Mouse (Mus musculus) liver, embryonic 16.5 days (tissue): ENCODE measurements around the gene Esrrg. TPM values are rescaled to one million over a fixed set of nuclear protein-coding genes. Genes with fewer than 3 reads are reported as not detected.
A peak's percentile ranks its signal among the peaks of the same experiment; 100 is the strongest.

ENCODE experiments used
- ATAC-seq: fragments of 200-750 bp; cut with Nextera tagmentation; 2 replicates; pipeline ENCODE4 v1.8.0; 2017; ENCODE audit warnings: low read depth, mild to moderate bottlenecking, moderate number of reproducible peaks, moderate library complexity
- H3K27ac ChIP-seq: fragments of 300-500 bp; sonication (generic); 2 replicates; pipeline ENCODE4 v1.5.1; 2014; ENCODE audit warnings: mild to moderate bottlenecking, low read length
- H3K27me3 ChIP-seq: fragments of 300-500 bp; sonication (generic); 2 replicates; pipeline ENCODE4 v1.6.1; 2014; ENCODE audit warnings: low read depth, low read length, mixed read lengths; ENCODE audit not compliant: control insufficient read depth, insufficient read depth
- H3K36me3 ChIP-seq: fragments of 300-500 bp; sonication (generic); 2 replicates; pipeline ENCODE4 v1.6.1; 2014; ENCODE audit warnings: mild to moderate bottlenecking; ENCODE audit not compliant: control insufficient read depth, insufficient read depth
- H3K4me1 ChIP-seq: fragments of 300-500 bp; sonication (generic); 2 replicates; pipeline ENCODE4 v1.6.1; 2014; ENCODE audit warnings: low read depth, low read length, mixed read lengths; ENCODE audit not compliant: control insufficient read depth
- H3K4me2 ChIP-seq: fragments of 300-500 bp; sonication (generic); 2 replicates; pipeline ENCODE4 v1.6.1; 2014; ENCODE audit warnings: low read depth, low read length, mixed read lengths
- H3K4me3 ChIP-seq: fragments of 300-500 bp; sonication (generic); 2 replicates; pipeline ENCODE4 v1.5.1; 2014; ENCODE audit warnings: low read depth, mild to moderate bottlenecking, low read length
- H3K9ac ChIP-seq: fragments of 300-500 bp; sonication (generic); 2 replicates; pipeline ENCODE4 v1.6.1; 2014; ENCODE audit warnings: low read depth, low read length
- H3K9me3 ChIP-seq: fragments of 300-500 bp; sonication (generic); replicated peaks from 2 replicates; pipeline ENCODE4 v1.6.1; 2016; ENCODE audit warnings: low read length; ENCODE audit not compliant: control insufficient read depth
- WGBS: fragments of 180-500 bp; shearing (Covaris S2); extraction: QIAGEN DNeasy Blood & Tissue Kit; methylation state at CpG from one replicate; pipeline ENCODE4 v1.1.7; 2014; ENCODE audit not compliant: insufficient replicate concordance; 5-methylcytosine and 5-hydroxymethylcytosine counted together
- polyA plus RNA-seq: library from polyadenylated mRNA; unstranded; fragments of >200 nt; fragmentation: Nextera tagmentation; extraction: Ambion mirVana; gene quantifications from 2 replicates; pipeline ENCODE4 v1.2.1, GENCODE M21; 2015

Esrrg gene
- polyA plus RNA-seq, 1 experiment from 2014 or later = 0.19 TPM

DNA sequence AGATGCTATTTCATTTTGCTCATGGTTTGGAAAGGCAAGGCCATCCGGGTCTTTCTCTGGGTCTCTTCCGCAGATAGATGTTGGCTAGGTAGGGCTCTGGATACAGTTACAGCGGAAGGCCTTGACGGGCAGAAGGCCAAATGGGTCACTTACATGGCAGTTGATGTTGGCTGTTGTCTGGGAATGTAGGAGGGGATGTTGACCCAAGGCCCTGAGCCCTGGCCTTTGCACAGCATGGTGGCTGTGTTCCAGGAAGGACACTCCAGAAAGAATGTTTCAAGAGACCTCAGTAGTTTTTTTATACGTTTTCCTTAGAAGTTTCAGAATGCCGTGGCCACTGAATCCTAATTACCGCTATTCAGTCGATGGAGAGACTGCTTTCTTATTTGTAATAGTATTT is 22.9 kb downstream of the Esrrg start:
- ATAC-seq = peak; percentile 61; the same call in 1 of the 2 replicates
- WGBS = 66% methylated on average over 8 of the region's 8 CpGs
- H3K9ac ChIP-seq = no peak overlapping the region

DNA sequence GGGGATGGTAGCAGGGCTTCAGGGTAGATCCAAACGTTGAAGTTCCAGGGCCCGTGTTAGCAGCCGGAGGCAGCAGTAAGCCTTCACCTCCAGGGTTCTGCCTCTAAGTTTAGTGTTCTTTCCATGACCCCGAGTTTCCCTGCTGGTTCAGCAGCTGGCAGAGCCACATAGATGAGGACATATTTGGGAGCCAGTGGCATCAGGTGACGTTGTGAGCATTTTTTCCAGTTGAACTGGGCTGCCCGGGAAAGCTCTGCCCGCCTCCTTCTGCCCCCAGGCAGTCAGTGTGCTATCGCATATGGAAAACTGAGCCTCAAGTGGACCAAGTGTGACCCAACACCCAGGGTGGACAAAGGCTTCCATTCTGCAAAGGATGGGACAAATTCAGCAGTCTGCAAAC is 36.7 kb downstream of the Esrrg start:
- no peaks in the 10 kb centered on the region for H3K4me1 ChIP-seq
- no peak overlapping the region for H3K4me3 ChIP-seq
- H3K9me3 ChIP-seq = no peaks in the 10 kb centered on the region
- WGBS = 71% methylated on average over 8 of the region's 8 CpGs
- H3K27ac ChIP-seq = no peak overlapping the region
- ATAC-seq = no peak
- no peak overlapping the region for H3K9ac ChIP-seq
- no peaks in the 10 kb centered on the region for H3K36me3 ChIP-seq
- no peak overlapping the region for H3K4me2 ChIP-seq
- H3K27me3 ChIP-seq = no peaks in the 10 kb centered on the region

More for the DNA sequence above, 22.9 kb downstream of the Esrrg start:
- H3K9me3 ChIP-seq = no peaks in the 10 kb centered on the region
- no peak overlapping the region for H3K4me3 ChIP-seq
- no peak overlapping the region for H3K27ac ChIP-seq
- H3K4me2 ChIP-seq = no peak overlapping the region
- H3K36me3 ChIP-seq = no peaks in the 10 kb centered on the region
- H3K27me3 ChIP-seq = no peaks in the 10 kb centered on the region
- no peaks in the 10 kb centered on the region for H3K4me1 ChIP-seq

DNA sequence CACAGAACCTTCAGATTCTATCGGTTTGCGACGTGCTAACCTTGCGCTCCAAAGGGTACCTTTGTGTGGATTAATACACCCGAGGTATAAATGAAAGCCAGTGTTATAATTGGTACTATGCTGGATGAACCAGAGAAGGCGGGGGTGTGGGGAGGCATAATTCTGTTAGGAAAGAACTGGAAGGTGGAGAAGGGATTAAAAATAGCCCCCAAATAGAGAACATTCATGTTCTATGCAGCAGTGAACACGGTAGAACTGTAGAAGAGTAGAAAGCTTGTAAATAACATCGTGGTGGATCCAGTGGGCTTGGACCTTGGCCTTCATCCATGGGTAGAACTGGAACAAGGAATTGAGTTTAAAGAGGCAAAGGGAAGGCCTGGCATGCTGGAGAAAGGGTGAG is 40.0 kb downstream of the Esrrg start:
- Histone ChIP-seq H3K4me1 (no peaks in the 10 kb centered on the region), H3K9me3 (no peaks in the 10 kb centered on the region), H3K27me3 (peaks cover 14% of the 10 kb centered on the region), H3K36me3 (no peaks in the 10 kb centered on the region), H3K4me2 (no peak overlapping the region), H3K27ac (no peak overlapping the region), H3K4me3 (no peak overlapping the region), H3K9ac (no peak overlapping the region)
- WGBS = 72% methylated on average over 8 of the region's 8 CpGs
- ATAC-seq = no peak

DNA sequence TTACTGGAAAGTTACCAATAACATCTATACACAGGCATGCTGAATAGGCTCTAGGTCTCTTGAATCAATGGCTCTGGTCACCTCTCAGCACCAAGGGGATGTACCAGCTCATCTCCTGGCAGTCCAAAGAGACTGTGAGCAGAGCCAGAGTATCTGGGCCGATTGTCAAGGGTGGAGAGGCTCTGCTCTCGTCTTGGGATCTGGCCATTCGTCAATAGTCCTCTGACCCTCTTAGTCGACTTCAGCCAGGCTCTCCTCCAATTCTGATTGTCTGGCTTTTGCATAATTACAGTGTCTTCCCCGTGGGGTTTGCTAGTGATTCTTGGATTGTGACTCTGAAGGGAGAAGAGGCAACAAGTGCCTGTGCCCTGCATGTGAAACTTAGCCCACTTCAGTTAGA is 41.3 kb downstream of the Esrrg start:
- H3K27me3 ChIP-seq = peaks cover 14% of the 10 kb centered on the region
- ATAC-seq = no peak

DNA sequence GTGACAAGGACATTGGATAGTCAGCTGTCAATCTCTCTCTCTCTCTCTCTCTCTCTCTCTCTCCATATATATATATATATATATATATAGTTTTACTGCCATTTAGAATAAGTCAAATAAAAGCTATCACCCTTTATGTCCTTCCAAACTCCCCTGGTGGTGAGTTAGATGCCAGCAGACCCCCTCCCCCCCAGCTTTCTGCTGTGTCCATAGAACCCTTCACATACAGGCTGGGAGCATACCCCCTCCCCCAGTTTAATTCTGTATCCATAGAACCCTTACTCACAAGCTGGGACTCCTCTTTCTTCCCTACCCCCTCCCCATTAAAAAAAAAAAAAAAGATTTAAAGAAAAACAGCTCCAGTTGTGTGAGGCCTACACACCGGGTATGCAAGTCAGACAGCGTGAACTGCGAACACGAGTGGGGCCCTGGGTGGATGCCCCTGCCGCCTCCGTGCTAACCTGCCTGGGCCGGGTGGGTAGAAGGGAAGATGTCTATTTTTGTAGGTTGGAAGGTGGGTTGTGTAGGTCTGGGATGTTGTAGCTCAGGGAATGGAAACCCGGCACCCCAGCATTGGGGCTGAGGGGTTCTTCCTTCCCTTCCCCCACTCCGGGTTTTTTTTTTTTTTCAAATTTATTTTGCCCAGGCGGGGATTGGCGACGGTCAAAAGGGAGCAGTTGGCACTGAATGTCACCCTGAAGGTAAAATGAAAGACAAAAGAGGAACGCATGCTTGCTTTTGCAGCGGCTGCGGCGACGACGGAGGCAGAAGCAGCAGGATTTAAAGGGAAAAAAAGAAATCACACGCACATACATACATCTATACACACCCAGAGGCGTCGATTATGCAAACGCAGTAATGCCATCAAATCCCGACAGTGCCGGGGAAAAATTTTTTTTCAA is 42.4 kb downstream of the Esrrg start:
- no peaks in the 10 kb centered on the region for H3K9me3 ChIP-seq
- H3K4me2 ChIP-seq = peak overlapping the region; percentile 62
- H3K4me1 ChIP-seq = no peaks in the 10 kb centered on the region
- ATAC-seq = no peak
- no peak overlapping the region for H3K27ac ChIP-seq
- WGBS = 18% methylated on average over 24 of the region's 24 CpGs
- H3K36me3 ChIP-seq = no peaks in the 10 kb centered on the region
- no peak overlapping the region for H3K9ac ChIP-seq
- peak overlapping the region; percentile 51; the same call in 1 of the 2 replicates for H3K4me3 ChIP-seq
- peaks cover 14% of the 10 kb centered on the region for H3K27me3 ChIP-seq

More for the DNA sequence above, 41.3 kb downstream of the Esrrg start:
- Histone ChIP-seq H3K4me3 (no peak overlapping the region), H3K27ac (no peak overlapping the region), H3K36me3 (no peaks in the 10 kb centered on the region), H3K9me3 (no peaks in the 10 kb centered on the region), H3K9ac (no peak overlapping the region), H3K4me2 (no peak overlapping the region), H3K4me1 (no peaks in the 10 kb centered on the region)
- WGBS = 40% methylated on average over 5 of the region's 5 CpGs

DNA sequence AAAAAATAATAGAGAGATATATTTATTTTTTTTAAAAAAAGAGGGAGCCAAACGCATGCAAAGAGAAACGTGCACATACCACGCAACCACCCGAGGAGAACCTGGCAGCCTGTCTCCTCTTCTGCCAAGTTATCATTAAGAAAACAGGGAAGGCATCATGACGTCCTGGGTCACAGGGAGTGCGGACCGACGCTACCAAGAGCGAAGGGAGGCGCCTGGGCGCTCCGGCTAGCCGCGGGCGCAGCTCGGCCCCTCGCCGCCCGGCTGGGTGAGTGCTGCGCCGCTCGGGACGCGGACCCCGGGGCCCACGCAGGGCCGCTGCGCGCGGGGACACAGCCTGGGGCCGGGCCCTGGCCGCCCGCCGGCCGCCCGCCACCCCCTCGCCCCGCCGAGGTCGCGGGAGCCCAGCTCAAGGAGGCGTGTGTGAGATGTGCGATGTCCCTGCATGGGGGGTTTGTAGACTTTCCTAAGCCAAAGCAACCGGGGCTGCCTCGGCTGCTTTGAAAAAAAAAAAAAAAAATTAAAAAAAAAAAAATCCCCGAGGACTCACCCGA is 43.2 kb downstream of the Esrrg start:
- no peak for ATAC-seq
- H3K4me1 ChIP-seq = no peaks in the 10 kb centered on the region

DNA sequence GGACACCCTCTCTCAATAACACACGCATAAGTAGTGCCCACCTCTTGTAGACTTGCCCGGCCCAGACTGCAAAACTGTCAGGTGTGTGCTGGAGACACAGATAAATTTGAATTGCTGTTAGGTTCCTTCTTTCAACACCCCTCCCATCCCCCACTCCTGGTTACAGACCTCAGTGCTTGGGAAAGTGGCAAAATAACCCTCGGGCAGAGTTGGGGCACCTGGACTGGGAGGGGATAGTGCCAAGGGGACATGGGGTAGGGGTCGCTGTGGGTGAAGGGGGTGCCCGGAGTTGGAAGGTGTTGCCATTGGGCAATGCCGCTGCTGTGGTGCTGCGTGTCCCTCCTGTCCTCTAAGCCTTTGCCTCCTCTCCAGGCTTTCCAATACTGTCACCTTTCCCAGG is 43.9 kb downstream of the Esrrg start:
- no peaks in the 10 kb centered on the region for H3K4me1 ChIP-seq
- H3K27ac ChIP-seq = no peak overlapping the region
- no peaks in the 10 kb centered on the region for H3K36me3 ChIP-seq
- no peak overlapping the region for H3K4me3 ChIP-seq
- no peak for ATAC-seq
- no peak overlapping the region for H3K9ac ChIP-seq
- H3K9me3 ChIP-seq = no peaks in the 10 kb centered on the region
- H3K4me2 ChIP-seq = peak overlapping the region; percentile 62
- peaks cover 14% of the 10 kb centered on the region for H3K27me3 ChIP-seq
- 7% methylated on average over 7 of the region's 7 CpGs for WGBS

More for the DNA sequence above, 43.2 kb downstream of the Esrrg start:
- peak overlapping the region; percentile 62 for H3K4me2 ChIP-seq
- peaks cover 14% of the 10 kb centered on the region for H3K27me3 ChIP-seq
- no peaks in the 10 kb centered on the region for H3K9me3 ChIP-seq
- H3K9ac ChIP-seq = no peak overlapping the region
- no peak overlapping the region for H3K27ac ChIP-seq
- WGBS = under 1% methylated on average over 47 of the region's 47 CpGs
- H3K36me3 ChIP-seq = no peaks in the 10 kb centered on the region
- peak overlapping the region; percentile 51 for H3K4me3 ChIP-seq

DNA sequence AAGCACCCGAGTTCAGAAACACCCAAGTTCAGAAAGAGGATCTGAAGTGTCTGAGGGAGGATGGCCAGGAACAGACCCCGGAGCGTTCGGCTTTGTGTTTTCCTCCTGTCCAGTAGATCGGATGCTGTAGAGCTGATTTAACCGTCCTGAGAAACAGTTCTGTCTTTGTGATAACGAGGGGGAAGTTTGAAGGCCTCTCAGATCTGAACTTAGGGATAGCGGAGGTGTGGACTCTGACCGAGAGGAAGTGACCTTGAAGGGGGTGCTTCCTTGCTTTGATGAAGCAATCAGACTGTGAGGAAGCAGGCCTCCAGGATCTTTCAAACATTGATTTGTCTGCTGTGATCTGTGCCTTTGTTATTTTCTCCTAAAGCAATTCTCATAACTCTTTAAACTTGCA is 44.8 kb downstream of the Esrrg start:
- no peak for ATAC-seq
- Histone ChIP-seq H3K9ac (no peak overlapping the region), H3K36me3 (no peaks in the 10 kb centered on the region), H3K4me1 (no peaks in the 10 kb centered on the region), H3K27me3 (peaks cover 14% of the 10 kb centered on the region), H3K27ac (no peak overlapping the region), H3K4me3 (no peak overlapping the region), H3K4me2 (no peak overlapping the region), H3K9me3 (no peaks in the 10 kb centered on the region)
- 6% methylated on average over 9 of the region's 9 CpGs for WGBS

DNA sequence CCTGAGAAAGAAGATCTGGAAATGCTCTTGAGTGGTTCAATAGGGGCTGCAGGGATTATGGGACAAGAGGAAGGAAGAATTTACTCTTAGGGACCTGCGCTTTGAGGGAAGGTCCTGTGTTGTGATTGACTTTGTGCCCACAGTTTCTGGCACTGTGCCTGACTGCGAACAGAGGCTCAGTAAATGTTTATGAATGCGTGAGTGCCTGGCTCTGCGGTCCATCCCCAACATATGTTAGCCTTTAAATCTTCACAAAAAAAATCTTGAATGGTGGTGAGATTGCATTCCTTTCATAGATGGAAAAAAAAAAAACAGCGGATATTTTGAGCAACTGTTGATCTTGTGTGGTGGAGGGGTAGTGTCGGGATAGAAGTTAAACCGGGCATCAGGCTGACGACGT is 52.4 kb downstream of the Esrrg start:
- WGBS = 80% methylated on average over 9 of the region's 9 CpGs

More for the DNA sequence above, 52.4 kb downstream of the Esrrg start:
- no peak overlapping the region for H3K27ac ChIP-seq
- H3K4me1 ChIP-seq = no peaks in the 10 kb centered on the region
- no peaks in the 10 kb centered on the region for H3K9me3 ChIP-seq
- no peaks in the 10 kb centered on the region for H3K27me3 ChIP-seq
- ATAC-seq = no peak
- no peak overlapping the region for H3K4me3 ChIP-seq
- no peaks in the 10 kb centered on the region for H3K36me3 ChIP-seq
- no peak overlapping the region for H3K9ac ChIP-seq
- H3K4me2 ChIP-seq = no peak overlapping the region
